Mouse (Mus musculus): Measurements from ENCODE around the gene Sync. TPM values are rescaled to one million over a fixed set of nuclear protein-coding genes. Genes with fewer than 3 reads are reported as not detected.

The Sync gene
- polyA plus RNA-seq, 1 experiment from 2014 or later: 0.50 TPM

DNA sequence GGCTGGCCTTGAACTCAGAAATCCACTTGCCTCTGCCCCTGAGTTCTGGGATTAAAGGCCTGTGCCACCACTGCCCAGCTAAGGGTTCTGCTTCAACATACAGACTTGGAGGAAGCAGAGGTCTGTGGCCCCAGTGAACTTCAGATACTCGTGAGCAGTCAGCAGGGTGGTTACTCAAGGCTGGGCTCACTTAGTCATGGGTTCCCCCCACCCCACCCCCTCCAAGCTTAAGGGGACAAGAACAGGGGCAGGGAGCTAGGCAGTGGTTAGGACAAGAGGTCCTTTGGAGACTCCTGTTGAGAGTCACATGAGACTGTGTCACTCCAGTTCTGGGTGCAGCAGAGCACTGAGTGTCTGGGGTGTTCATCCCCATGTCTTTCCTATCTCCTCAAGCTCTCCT lies 18.7 kb upstream of the Sync start:
- no peak overlapping the region for H3K4me3 ChIP-seq
- peaks cover 26% of the 10 kb centered on the region for H3K4me1 ChIP-seq
- H3K36me3 ChIP-seq (replicated peaks): no peaks in the 10 kb centered on the region
- H3K9me3 ChIP-seq: no peaks in the 10 kb centered on the region
- WGBS: 63% methylated on average over 1 of the region's 1 CpGs
- 0 out of 2 replicates have a peak overlapping the region, but pooled peaks have one; percentile 20 for H3K27ac ChIP-seq
- H3K27me3 ChIP-seq (ENCODE audit: poor library complexity, severe bottlenecking): peaks cover 1% of the 10 kb centered on the region; the same call in 1 of the 2 replicates
- DNase-seq (ENCODE audit: extremely low spot score, low spot score): no peak

DNA sequence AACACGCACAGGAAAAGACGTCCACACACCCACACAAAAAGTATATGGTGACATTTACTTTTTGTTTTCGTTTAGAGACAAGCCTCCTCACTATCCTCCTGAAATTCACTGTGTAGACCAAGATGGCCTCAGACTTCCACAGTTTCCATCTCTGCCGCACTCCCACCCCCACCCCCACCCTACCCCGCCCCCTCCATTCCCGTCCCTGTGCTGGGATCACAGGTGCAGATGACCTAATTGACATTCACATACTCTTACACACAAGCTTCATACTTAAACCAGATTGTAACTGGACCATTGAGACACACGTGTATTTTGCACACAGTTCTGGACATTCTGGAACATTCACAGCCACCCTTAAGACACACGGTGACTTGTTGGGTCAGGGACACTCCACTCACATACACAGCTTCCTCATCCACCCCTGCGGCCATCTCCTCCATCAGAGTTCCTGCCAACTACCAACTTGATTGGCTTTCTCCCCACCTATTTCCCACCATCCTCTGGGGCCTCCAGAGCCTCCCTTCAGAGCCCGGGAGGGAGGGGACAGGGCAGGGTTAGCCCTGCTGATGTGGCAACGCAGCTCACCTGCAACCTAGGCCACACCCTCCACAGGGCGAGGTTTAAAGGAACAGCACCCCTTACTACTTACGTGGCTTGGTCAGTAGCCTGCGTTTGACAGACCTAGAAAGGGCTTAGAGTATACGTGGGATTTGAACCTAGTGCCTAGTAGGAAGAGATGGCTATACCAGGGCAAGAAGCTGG lies 15.2 kb upstream of the Sync start:
- 16% methylated on average over 15 of the region's 15 CpGs for WGBS
- H3K4me3 ChIP-seq: no peak overlapping the region
- no peak for DNase-seq (ENCODE audit: extremely low spot score, low spot score)
- no peaks in the 10 kb centered on the region for H3K9me3 ChIP-seq
- no peaks in the 10 kb centered on the region for H3K36me3 ChIP-seq (replicated peaks)
- H3K4me1 ChIP-seq: peaks cover 13% of the 10 kb centered on the region
- no peak overlapping the region for H3K27ac ChIP-seq
- no peaks in the 10 kb centered on the region; the same call in 1 of the 2 replicates for H3K27me3 ChIP-seq (ENCODE audit: poor library complexity, severe bottlenecking)

DNA sequence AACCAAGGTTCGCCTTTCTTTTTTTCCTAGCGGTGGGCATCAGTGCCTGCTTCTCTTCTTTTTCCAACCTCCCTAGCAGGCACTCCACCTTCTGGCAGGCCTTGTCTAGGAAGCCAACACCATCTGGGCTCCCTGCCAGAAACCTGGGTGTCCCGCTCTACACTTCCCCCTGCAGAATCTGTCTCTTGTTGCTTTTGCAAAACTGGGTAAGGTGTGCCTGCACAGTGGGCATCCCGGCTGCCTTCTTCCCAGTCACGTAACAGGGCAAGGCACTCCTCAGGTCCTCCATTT lies 14.7 kb upstream of the Sync start:
- 49% methylated on average over 5 of the region's 5 CpGs for whole genome bisulfite sequencing
- H3K4me3 ChIP-seq: no peak overlapping the region

DNA sequence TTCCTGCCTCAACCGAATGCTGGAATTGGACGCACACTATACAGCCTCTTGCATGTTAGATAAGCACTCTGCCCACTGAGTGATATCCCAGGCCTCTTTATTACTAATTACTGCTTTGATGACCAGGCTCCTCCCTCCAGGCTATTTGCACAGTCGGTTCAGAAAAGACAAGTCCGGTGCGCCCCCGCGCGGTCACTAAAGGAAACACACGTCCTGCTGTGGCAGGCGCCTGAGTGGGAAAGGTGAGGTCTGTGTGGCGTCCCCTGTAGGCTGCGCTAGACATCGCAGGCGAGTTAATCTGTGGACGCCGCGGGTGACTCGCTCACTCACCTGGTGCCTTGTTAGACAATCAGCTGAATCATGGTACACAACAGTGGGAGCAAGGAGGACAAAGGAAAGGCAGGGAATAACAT lies 11.0 kb upstream of the Sync start:
- no peak overlapping the region for H3K27ac ChIP-seq
- no peaks in the 10 kb centered on the region for H3K9me3 ChIP-seq
- peaks cover 11% of the 10 kb centered on the region; the same call in 1 of the 2 replicates for H3K4me1 ChIP-seq
- H3K27me3 ChIP-seq (ENCODE audit: poor library complexity, severe bottlenecking): no peaks in the 10 kb centered on the region; the same call in 1 of the 2 replicates
- DNase-seq (ENCODE audit: extremely low spot score, low spot score): peak; percentile 90
- H3K36me3 ChIP-seq (replicated peaks): no peaks in the 10 kb centered on the region
- 3% methylated on average over 18 of the region's 18 CpGs for WGBS
- H3K4me3 ChIP-seq: no peak overlapping the region

More for the DNA sequence above, 14.7 kb upstream of the Sync start:
- H3K27ac ChIP-seq: no peak overlapping the region
- H3K4me1 ChIP-seq: peaks cover 11% of the 10 kb centered on the region; the same call in 1 of the 2 replicates
- H3K27me3 ChIP-seq (ENCODE audit: poor library complexity, severe bottlenecking): no peaks in the 10 kb centered on the region; the same call in 1 of the 2 replicates
- no peaks in the 10 kb centered on the region for H3K36me3 ChIP-seq (replicated peaks)
- DNase-seq (ENCODE audit: extremely low spot score, low spot score): no peak
- H3K9me3 ChIP-seq: no peaks in the 10 kb centered on the region

- DNase-seq (ENCODE audit: extremely low spot score, low spot score): no peak
- H3K9me3 ChIP-seq: no peaks in the 10 kb centered on the region
- H3K27me3 ChIP-seq (ENCODE audit: poor library complexity, severe bottlenecking): peaks cover 25% of the 10 kb centered on the region
- H3K36me3 ChIP-seq (replicated peaks): no peaks in the 10 kb centered on the region
- no peak overlapping the region for H3K4me3 ChIP-seq
- H3K27ac ChIP-seq: no peak overlapping the region
- WGBS: 86% methylated on average over 5 of the region's 5 CpGs
- peaks cover 17% of the 10 kb centered on the region for H3K4me1 ChIP-seq
Observed at GRCm38 (mm10) chr4:129282786-129283185, 4.6 kb upstream of the Sync start.

DNA sequence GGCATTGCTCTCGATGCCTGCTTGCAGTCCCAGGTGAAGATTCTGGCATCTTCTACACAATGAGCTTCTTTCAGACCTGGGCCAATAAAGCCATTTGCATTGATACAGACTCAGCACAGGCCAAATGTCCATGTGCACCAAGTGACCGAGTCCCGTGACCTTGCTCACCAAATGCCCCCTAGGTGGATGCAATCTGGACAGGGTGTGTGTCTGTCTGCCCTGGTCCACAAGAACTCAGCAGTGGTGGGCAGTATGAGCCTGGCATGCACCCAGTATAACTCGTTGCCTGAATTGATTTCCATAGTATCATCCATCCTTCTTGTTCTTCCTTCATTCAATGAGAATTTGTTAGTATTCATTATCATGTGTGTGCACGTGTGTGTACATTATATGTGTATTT lies 4.2 kb upstream of the Sync start:
- 89% methylated on average over 5 of the region's 5 CpGs for WGBS
- Histone ChIP-seq H3K4me1 (peaks cover 21% of the 10 kb centered on the region), H3K9me3 (no peaks in the 10 kb centered on the region), H3K27me3 (ENCODE audit: poor library complexity, severe bottlenecking) (peaks cover 30% of the 10 kb centered on the region), H3K4me3 (no peak overlapping the region), H3K27ac (no peak overlapping the region), H3K36me3 (replicated peaks) (no peaks in the 10 kb centered on the region)
- DNase-seq (ENCODE audit: extremely low spot score, low spot score): no peak

DNA sequence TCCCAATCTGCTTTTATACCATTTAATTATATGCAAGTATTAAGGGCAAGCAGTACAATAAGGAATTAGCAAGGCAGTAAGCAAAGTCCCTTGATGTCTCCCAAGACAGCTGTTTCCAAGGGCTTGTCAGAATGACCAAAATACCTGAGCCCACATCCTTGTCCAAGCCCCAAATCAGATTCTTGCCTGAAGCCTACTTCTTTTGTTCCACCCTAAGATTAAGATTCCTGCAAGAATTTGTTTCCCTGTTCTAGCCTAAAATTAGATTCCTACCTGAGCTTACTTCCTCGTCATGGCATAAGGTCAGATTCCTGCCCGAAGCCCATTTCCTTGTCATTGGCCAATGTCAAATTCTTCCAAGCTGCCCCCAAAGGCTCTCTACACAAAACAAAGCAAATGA lies 2.7 kb upstream of the Sync start:
- no peak overlapping the region for H3K4me3 ChIP-seq
- H3K9me3 ChIP-seq: no peaks in the 10 kb centered on the region
- H3K4me1 ChIP-seq: peaks cover 21% of the 10 kb centered on the region
- H3K36me3 ChIP-seq (replicated peaks): no peaks in the 10 kb centered on the region
- WGBS: 86% methylated on average over 2 of the region's 2 CpGs
- peaks cover 41% of the 10 kb centered on the region for H3K27me3 ChIP-seq (ENCODE audit: poor library complexity, severe bottlenecking)
- DNase-seq (ENCODE audit: extremely low spot score, low spot score): no peak
- H3K27ac ChIP-seq: no peak overlapping the region

DNA sequence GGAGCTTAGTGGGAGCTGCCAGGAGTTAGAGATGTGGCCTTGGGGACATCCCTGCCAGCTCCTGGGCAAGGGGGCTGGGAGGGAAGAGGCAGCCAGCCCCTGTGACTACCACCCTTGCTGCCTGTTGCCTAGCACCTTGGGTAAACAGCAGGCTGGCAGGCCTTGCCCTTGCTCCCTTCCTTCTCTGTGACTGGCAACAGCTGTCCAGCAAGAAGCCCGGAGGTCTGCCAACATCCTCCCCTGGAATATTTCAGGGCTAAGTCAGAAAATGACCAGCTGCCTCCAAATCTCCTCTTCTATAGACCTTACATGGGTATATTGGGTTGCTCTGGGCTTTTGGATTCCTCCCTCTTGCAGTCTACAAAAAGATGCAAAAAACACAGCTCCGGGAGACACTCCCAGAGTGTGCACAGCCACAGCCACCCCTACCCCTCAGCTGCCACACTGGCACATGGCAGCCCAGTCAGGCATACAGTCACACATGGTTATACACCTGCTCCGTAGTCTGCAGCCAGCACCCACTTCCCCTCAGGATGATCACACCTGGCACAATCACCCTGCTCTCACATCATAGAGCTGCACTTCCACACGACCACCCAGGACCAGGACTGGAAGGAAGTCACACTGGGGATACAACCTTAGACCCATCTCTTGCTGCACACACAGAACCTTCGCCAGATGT lies 1.3 kb upstream of the Sync start:
- no peaks in the 10 kb centered on the region for H3K36me3 ChIP-seq (replicated peaks)
- H3K27ac ChIP-seq: no peak overlapping the region
- H3K9me3 ChIP-seq: 0 out of 2 replicates have a peak, but pooled peaks cover 3% of the 10 kb centered on the region
- DNase-seq (ENCODE audit: extremely low spot score, low spot score): no peak
- H3K27me3 ChIP-seq (ENCODE audit: poor library complexity, severe bottlenecking): peaks cover 46% of the 10 kb centered on the region
- peaks cover 21% of the 10 kb centered on the region for H3K4me1 ChIP-seq
- WGBS: 64% methylated on average over 5 of the region's 5 CpGs
- peak overlapping the region; percentile 66; the same call in 1 of the 2 replicates for H3K4me3 ChIP-seq

DNA sequence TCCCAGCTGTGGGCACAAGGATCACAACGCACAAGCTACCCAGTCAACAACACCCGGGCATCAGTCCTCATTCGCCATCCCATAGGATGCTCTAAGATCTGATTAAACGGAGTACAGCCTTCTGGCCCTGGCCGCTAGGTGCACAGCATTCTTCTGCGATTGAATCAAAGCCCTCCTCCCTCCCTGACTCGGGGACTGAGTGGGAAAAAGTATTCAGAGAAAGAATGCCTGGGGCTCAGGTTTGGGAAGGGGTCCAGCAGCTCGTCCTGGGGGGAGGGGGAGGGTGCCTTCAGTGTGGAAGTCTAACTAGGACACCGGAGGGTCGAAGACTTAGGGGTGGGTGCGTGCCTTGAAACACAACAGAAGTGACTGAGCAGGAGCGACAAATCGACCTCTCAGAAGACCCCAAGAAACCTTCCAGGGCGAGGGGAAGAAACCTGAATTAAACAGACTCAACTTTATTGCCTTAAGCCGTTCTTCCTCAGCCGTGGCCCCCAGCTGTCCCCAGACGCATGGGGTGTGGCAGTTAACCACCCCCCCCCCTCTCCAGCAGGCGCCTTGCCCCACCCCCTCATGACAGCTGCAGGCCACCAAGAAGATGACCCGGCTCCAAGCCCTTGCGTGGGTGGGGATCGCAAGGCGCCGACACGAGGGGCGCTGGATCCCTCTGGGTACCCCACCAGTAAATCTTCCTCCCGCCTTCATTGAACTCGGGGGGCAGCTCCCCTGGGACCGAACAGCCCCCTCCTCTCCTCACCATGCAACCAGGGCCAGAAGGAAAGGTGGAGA lies 540 bp upstream of the Sync start:
- H3K36me3 ChIP-seq (replicated peaks): no peaks in the 10 kb centered on the region
- peak; percentile 47 for DNase-seq (ENCODE audit: extremely low spot score, low spot score)
- peaks cover 46% of the 10 kb centered on the region for H3K27me3 ChIP-seq (ENCODE audit: poor library complexity, severe bottlenecking)
- 0 out of 2 replicates have a peak, but pooled peaks cover 3% of the 10 kb centered on the region for H3K9me3 ChIP-seq
- H3K4me3 ChIP-seq: peak overlapping the region; percentile 66
- peaks cover 21% of the 10 kb centered on the region for H3K4me1 ChIP-seq
- WGBS: 3% methylated on average over 28 of the region's 28 CpGs
- peak overlapping the region; percentile 54 for H3K27ac ChIP-seq

GRCm38 (mm10) chr4:129288067-129288466 lies 650 bp downstream of the Sync start:
- 39% methylated on average over 3 of the region's 3 CpGs for WGBS
- Histone ChIP-seq H3K27me3 (ENCODE audit: poor library complexity, severe bottlenecking) (peaks cover 52% of the 10 kb centered on the region), H3K36me3 (replicated peaks) (no peaks in the 10 kb centered on the region), H3K9me3 (0 out of 2 replicates have a peak, but pooled peaks cover 3% of the 10 kb centered on the region), H3K27ac (no peak overlapping the region), H3K4me1 (peaks cover 23% of the 10 kb centered on the region), H3K4me3 (peak overlapping the region; percentile 66)
- DNase-seq (ENCODE audit: extremely low spot score, low spot score): no peak

GRCm38 (mm10) chr4:129289671-129290070 lies 2.3 kb downstream of the Sync start:
- no peak overlapping the region for H3K4me3 ChIP-seq
- H3K4me1 ChIP-seq: peaks cover 30% of the 10 kb centered on the region
- H3K36me3 ChIP-seq (replicated peaks): no peaks in the 10 kb centered on the region
- 0 out of 2 replicates have a peak, but pooled peaks cover 3% of the 10 kb centered on the region for H3K9me3 ChIP-seq
- 90% methylated on average over 8 of the region's 8 CpGs for WGBS
- no peak for DNase-seq (ENCODE audit: extremely low spot score, low spot score)
- H3K27ac ChIP-seq: no peak overlapping the region
- H3K27me3 ChIP-seq (ENCODE audit: poor library complexity, severe bottlenecking): peaks cover 64% of the 10 kb centered on the region

- no peak overlapping the region for H3K27ac ChIP-seq
- no peak for DNase-seq (ENCODE audit: extremely low spot score, low spot score)
- peaks cover 39% of the 10 kb centered on the region for H3K27me3 ChIP-seq (ENCODE audit: poor library complexity, severe bottlenecking)
- no peak overlapping the region for H3K4me3 ChIP-seq
- WGBS: 71% methylated on average over 7 of the region's 7 CpGs
- H3K4me1 ChIP-seq: peaks cover 14% of the 10 kb centered on the region
- H3K9me3 ChIP-seq: 0 out of 2 replicates have a peak, but pooled peaks cover 3% of the 10 kb centered on the region
- H3K36me3 ChIP-seq (replicated peaks): no peaks in the 10 kb centered on the region
Observed at GRCm38 (mm10) chr4:129292831-129293230, 5.4 kb downstream of the Sync start.

Measured in forebrain, embryonic 10.5 days (tissue).